Mouse (Mus musculus) ZHBTc4 (cell line): ENCODE measurements around the gene Rap1a.

Experiments used
- DNase-seq: peaks from one replicate; pipeline ENCODE4 v3.0.0-alpha.2; 2011; ENCODE audit warnings: low read depth, low spot score

The Rap1a gene

GRCm38 (mm10) chr3:105693327-105694080, 107.6 kb downstream of the Rap1a start:
- DNase-seq: no peak

GRCm38 (mm10) chr3:105688536-105688935, 112.6 kb downstream of the Rap1a start:
- no peak for DNase-seq

- peak; percentile 99 for DNase-seq
Measured at GRCm38 (mm10) chr3:105687324-105688060, 113.6 kb downstream of the Rap1a start, which contains the start of gene Ddx20. TSS of gene Ddx20 (minus strand) at chr3:105687574.

- peak; percentile 71 for DNase-seq
Measured at GRCm38 (mm10) chr3:105686394-105687323, 114.5 kb downstream of the Rap1a start.

GRCm38 (mm10) chr3:105680346-105680745, 120.8 kb downstream of the Rap1a start:
- DNase-seq: no peak
